Comparison of ENCODE assay signal across 1 mouse cellular context in genomic region chrX:51204626-51205547, GRCm38 (mm10).
TF ChIP-seq lines count a peak whose summit lies in the region.

No protein-coding gene starts in this region.

TF ChIP-seq in MEL, 35 proteins besides CTCF, POLR2A, EP300 and RAD21 (continued from another document):
- no peak for TF ChIP-seq USF2 (IDR thresholded peaks at IDR 0.05; ENCODE audit: borderline replicate concordance in 1 of 2, insufficient read depth in 1 of 2, low read depth in 1 of 2, low read length in 2 of 2)
- 0 out of 2 replicates have a peak, but pooled peaks have one; percentile 31 for TF ChIP-seq TBP (IDR thresholded peaks at IDR 0.05; ENCODE audit: low read depth, low read length)
- TF ChIP-seq CHD2 (IDR thresholded peaks at IDR 0.05; ENCODE audit: low read length): no peak
- TF ChIP-seq TCF12 (IDR thresholded peaks at IDR 0.05; ENCODE audit: low read depth, low read length): peak; percentile 11; the same call in 1 of the 2 replicates
- TF ChIP-seq MAZ (IDR thresholded peaks at IDR 0.05; ENCODE audit: low read depth, low read length): 0 out of 2 replicates have a peak, but pooled peaks have one; percentile 47
